Mouse (Mus musculus) ES-E14 (cell line): ENCODE data around the gene Serinc2. TPM values are rescaled to one million over a fixed set of nuclear protein-coding genes. Genes with fewer than 3 reads are reported as not detected.

Source experiments
- DNase-seq: peaks from one replicate; pipeline ENCODE4 v3.0.0-alpha.2; 2013; ENCODE audit warnings: low read depth, low spot score
- H3K27ac ChIP-seq: 2 replicates; pipeline ENCODE4 v1.5.1; 2012; ENCODE audit warnings: low read depth, mild to moderate bottlenecking, low read length, moderate library complexity, mixed read lengths; ENCODE audit not compliant: poor library complexity, insufficient read depth, severe bottlenecking
- H3K36me3 ChIP-seq: 2 replicates; pipeline ENCODE4 v1.6.1; 2012; ENCODE audit warnings: mild to moderate bottlenecking, low read length, moderate library complexity, mixed read lengths; ENCODE audit not compliant: control insufficient read depth, poor library complexity, insufficient read depth, severe bottlenecking
- H3K4me1 ChIP-seq, 2 experiments: fragments of 150-350 bp in 1 of 2; sonication (generic) in 1 of 2; 2 replicates each; pipeline ENCODE4 v1.6.1; 2012; ENCODE audit warnings: low read length in 2 of 2, mild to moderate bottlenecking in 1 of 2, mixed read lengths in 1 of 2; ENCODE audit not compliant: control insufficient read depth in 2 of 2, insufficient read depth in 2 of 2, poor library complexity in 1 of 2
- H3K4me3 ChIP-seq, 2 experiments: fragments of 150-350 bp in 1 of 2; sonication (generic) in 1 of 2; 2 replicates each; pipeline ENCODE4 v1.5.1; 2012; ENCODE audit warnings: low read length in 2 of 2, low read depth in 1 of 2, mild to moderate bottlenecking in 1 of 2, mixed read lengths in 1 of 2; ENCODE audit not compliant: insufficient read depth in 1 of 2, poor library complexity in 1 of 2, severe bottlenecking in 1 of 2
- H3K9ac ChIP-seq: 2 replicates; pipeline ENCODE4 v1.6.1; 2012; ENCODE audit warnings: low read depth, mild to moderate bottlenecking, low read length, mixed read lengths; ENCODE audit not compliant: poor library complexity, insufficient read depth, severe bottlenecking
- H3K9me3 ChIP-seq: fragments of 150-350 bp; sonication (generic); 2 replicates; pipeline ENCODE4 v1.6.1; 2012; ENCODE audit warnings: low read depth, mild to moderate bottlenecking, low read length; ENCODE audit not compliant: control insufficient read depth, insufficient read depth
- CHD2 ChIP-seq: IDR thresholded peaks from 2 replicates; pipeline ENCODE4 v1.6.1; 2014; ENCODE audit warnings: mild to moderate bottlenecking, low read depth, low read length, inconsistent platforms
- HCFC1 ChIP-seq: IDR thresholded peaks from 2 replicates; pipeline ENCODE4 v1.6.1; 2012; ENCODE audit warnings: low read length, inconsistent platforms, borderline replicate concordance; ENCODE audit not compliant: insufficient read depth
- MAFK ChIP-seq: IDR thresholded peaks from 2 replicates; pipeline ENCODE4 v1.6.1; 2014; ENCODE audit warnings: mild to moderate bottlenecking, low read depth, low read length, inconsistent platforms; ENCODE audit not compliant: insufficient read depth
- ZC3H11A ChIP-seq: IDR thresholded peaks from 2 replicates; pipeline ENCODE4 v1.6.1; 2012; ENCODE audit warnings: low read depth, mild to moderate bottlenecking, inconsistent platforms, low read length, borderline replicate concordance
- ZNF384 ChIP-seq: IDR thresholded peaks from 2 replicates; pipeline ENCODE4 v1.6.1; 2012; ENCODE audit warnings: low read depth, low read length, inconsistent platforms
- in situ Hi-C, 2 experiments: fragments of 600-800 bp; cut with MboI; formaldehyde crosslinking; loops; one replicate each; pipeline ENCODE4 v1.15.1; 2025; ENCODE audit warnings: low sequenced_read_pairs in 2 of 2, inconsistent platforms in 1 of 2; ENCODE audit not compliant: unreplicated experiment in 2 of 2
- total RNA-seq: library from RNA; depleted of rRNA; stranded (reverse); fragments of 300-350 nt; gene quantifications from 2 replicates; pipeline ENCODE4 v1.2.3, GENCODE M21; 2012; rRNA removed

Gene Serinc2
- 4.6 and 8.0 TPM in 2 replicates for total RNA-seq

DNA sequence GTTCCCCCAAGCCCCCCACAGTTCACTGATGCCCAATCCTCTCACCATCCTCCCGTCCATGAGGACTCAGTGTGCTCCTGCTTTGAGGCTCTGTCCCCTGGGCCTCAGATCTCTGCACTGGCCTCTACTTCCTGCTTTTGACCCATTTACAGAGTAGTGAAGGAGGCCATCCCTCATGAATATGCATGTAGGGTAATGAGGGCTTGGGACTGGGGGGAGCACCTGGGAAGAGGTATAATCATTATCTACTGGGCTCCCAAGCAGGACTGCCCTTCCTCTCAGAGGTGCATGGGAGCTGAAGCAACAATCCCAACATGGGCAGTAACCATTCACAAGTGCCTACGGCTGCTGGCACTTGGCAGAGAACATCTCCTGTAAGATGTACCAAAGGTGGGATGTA lies at the start of gene Serinc2:
TSS of gene Serinc2 (minus strand) at position 101 of the 400 bp plus-strand sequence.
- Histone ChIP-seq H3K4me1 (peaks cover 0 to under 1% of the 10 kb centered on the region in 2 experiments; a peak in 3 of 4 replicates), H3K9ac (no peak within 1 kb of the TSS), H3K9me3 (no peaks in the 10 kb centered on the region), H3K4me3 (no peak within 1 kb of the TSS), H3K36me3 (no peaks in the 10 kb centered on the region), H3K27ac (no peak within 1 kb of the TSS)
- in situ Hi-C loops, result no loop called here
- DNase-seq, result no peak
- TF ChIP-seq HCFC1, result no peak
- no peak for TF ChIP-seq ZNF384
- no peak for TF ChIP-seq CHD2

DNA sequence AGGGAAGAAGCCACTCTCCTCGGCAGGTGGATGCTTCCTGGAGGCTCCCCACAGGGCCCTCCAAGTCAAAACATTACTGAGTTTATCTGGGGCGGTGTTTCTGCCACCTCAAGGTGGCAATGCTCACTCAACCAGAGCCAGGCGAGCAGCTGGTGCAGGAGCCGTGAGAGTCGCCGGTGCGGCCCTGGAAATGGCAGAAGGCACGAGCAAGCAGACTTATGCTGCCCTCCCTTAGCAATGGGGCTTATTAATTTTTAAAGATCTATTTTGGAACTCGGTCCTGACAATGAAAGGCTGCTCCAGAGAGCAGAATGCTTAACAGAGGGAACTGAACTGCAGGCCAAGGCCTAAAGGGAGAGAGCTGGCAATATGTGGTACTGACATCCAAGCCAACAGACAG lies 48.4 kb upstream of the Serinc2 start:
- Histone ChIP-seq H3K27ac (no peak overlapping the region), H3K36me3 (peaks cover 3% of the 10 kb centered on the region; the same call in 1 of the 2 replicates), H3K4me1 (peaks cover 0 to 8% of the 10 kb centered on the region in 2 experiments; a peak in 1 of 4 replicates), H3K4me3 (no peak overlapping the region), H3K9ac (no peak overlapping the region), H3K9me3 (no peaks in the 10 kb centered on the region)
- no peak for DNase-seq
- no peak for TF ChIP-seq ZNF384
- no peak for TF ChIP-seq HCFC1
- no peak for TF ChIP-seq MAFK
- TF ChIP-seq ZC3H11A, result no peak
- no peak for TF ChIP-seq CHD2
- in situ Hi-C loops, result no loop called here

DNA sequence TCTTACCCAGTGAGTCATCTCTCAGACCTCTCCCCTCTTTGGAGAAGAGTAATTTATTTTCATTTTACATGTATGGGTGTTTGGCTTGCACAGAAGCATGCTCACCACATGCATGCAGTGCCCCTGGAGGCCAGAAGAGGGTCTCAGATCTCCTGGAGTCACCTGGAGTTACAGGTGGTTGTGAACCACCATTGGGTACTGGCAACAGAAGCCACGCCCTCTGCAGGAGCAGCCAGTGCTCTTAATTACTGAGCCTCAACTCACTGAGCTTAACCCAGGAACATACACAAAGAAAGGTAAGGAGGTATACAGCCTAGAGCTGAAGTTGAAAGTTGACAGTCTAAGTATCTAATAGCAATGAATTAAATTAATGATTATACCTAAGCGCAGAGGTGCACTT lies 46.4 kb upstream of the Serinc2 start:
- no peak for DNase-seq
- H3K9ac ChIP-seq, result no peak overlapping the region
- peaks cover 0 to 8% of the 10 kb centered on the region in 2 experiments; a peak in 1 of 4 replicates for H3K4me1 ChIP-seq
- in situ Hi-C loops, result no loop called here
- peaks cover 7% of the 10 kb centered on the region for H3K36me3 ChIP-seq
- no peak for TF ChIP-seq CHD2
- no peak for TF ChIP-seq HCFC1
- TF ChIP-seq ZC3H11A, result no peak
- no peak overlapping the region for H3K27ac ChIP-seq
- no peak overlapping the region for H3K4me3 ChIP-seq
- H3K9me3 ChIP-seq, result no peaks in the 10 kb centered on the region

DNA sequence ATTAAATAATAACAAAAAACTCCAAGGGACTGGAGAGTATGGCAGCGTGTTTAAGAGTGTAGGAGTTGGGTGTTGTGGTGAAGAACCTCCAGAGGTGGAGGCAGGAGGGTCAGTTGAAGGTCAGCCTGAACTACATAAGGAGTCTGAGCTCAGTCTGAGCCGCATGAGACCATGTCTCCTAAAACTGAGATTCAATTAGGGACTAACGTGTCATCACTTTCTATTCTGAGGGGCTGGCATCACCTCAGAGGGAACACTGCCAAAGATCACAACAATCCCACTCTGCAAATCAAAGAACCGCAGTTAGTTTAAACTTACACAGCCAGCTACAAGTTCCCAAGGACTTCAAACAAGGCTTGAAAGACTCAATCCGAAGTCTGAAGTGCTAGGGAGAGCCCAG lies 44.6 kb upstream of the Serinc2 start:
- H3K4me1 ChIP-seq, result peaks cover 0 to 5% of the 10 kb centered on the region in 2 experiments; a peak in 1 of 4 replicates
- no peak for DNase-seq
- peaks cover 4% of the 10 kb centered on the region for H3K36me3 ChIP-seq
- no peak overlapping the region for H3K27ac ChIP-seq
- no peaks in the 10 kb centered on the region for H3K9me3 ChIP-seq
- TF ChIP-seq ZC3H11A (no peak), CHD2 (no peak), ZNF384 (no peak), MAFK (no peak), HCFC1 (no peak)
- in situ Hi-C loops, result no loop called here
- no peak overlapping the region for H3K4me3 ChIP-seq
- no peak overlapping the region for H3K9ac ChIP-seq

DNA sequence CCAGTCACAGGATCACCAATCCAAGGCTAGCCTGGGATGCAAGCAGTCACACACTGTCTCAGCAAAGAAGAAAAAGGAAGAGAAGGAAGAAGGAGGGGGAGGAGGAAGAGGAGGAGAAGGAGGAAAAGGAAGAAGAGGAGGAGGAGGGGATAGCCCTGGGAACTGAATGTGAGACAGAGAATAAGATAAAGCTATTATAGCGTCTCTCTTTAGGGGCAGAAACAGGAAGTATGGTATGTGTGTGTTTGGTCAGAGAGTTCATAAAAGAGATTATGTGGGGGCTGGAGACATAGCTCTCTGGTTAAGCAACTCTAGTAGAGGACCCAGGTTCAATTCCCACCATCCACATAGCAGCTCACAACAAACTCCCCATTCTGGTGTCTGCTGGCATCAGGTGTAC lies 44.2 kb upstream of the Serinc2 start:
- in situ Hi-C loops, result no loop called here
- Histone ChIP-seq H3K4me3 (no peak overlapping the region), H3K9ac (no peak overlapping the region), H3K27ac (no peak overlapping the region), H3K4me1 (peaks cover 0 to 7% of the 10 kb centered on the region in 2 experiments; a peak in 1 of 4 replicates), H3K36me3 (peaks cover 4% of the 10 kb centered on the region), H3K9me3 (no peaks in the 10 kb centered on the region)
- no peak for DNase-seq
- TF ChIP-seq HCFC1, result no peak
- TF ChIP-seq MAFK, result no peak
- TF ChIP-seq ZNF384, result no peak
- TF ChIP-seq CHD2, result no peak
- TF ChIP-seq ZC3H11A, result no peak
